Mouse (Mus musculus) layer of hippocampus, adult 18-20 months (tissue): ENCODE data around the gene Adra1b. TPM values are rescaled to one million over a fixed set of nuclear protein-coding genes. Genes with fewer than 3 reads are reported as not detected.

Source experiments
- DNase-seq, 2 experiments: peaks; one replicate each; pipeline ENCODE4 v3.0.0; 2022; ENCODE audit warnings: low spot score in 2 of 2
- total RNA-seq, 2 experiments: library from RNA; stranded (reverse); gene quantifications; 2 replicates each; pipeline ENCODE4 v1.2.3; 2021

The Adra1b gene
- total RNA-seq, 2 experiments from 2014 or later, result 3.2 to 4.2 TPM

GRCm38 (mm10) chr11:43895323-43895722 lies 5.7 kb downstream of the Adra1b start:
- DNase-seq, result no peak

GRCm38 (mm10) chr11:43892546-43892945 lies 8.5 kb downstream of the Adra1b start:
- no peak for DNase-seq

- no peak for DNase-seq
Observed at GRCm38 (mm10) chr11:43891457-43891856, 9.6 kb downstream of the Adra1b start.

- no peak for DNase-seq
Observed at GRCm38 (mm10) chr11:43889208-43889915, 11.6 kb downstream of the Adra1b start.

GRCm38 (mm10) chr11:43888736-43889135 lies 12.3 kb downstream of the Adra1b start:
- DNase-seq, result no peak

GRCm38 (mm10) chr11:43887597-43887996 lies 13.4 kb downstream of the Adra1b start:
- no peak for DNase-seq

- no peak for DNase-seq
Observed at GRCm38 (mm10) chr11:43884521-43884920, 16.5 kb downstream of the Adra1b start.

- peak; percentile 2 to 31 for DNase-seq
Observed at GRCm38 (mm10) chr11:43883641-43884181, 17.3 kb downstream of the Adra1b start.

- no peak for DNase-seq
Observed at GRCm38 (mm10) chr11:43877211-43877610, 23.8 kb downstream of the Adra1b start.

GRCm38 (mm10) chr11:43867721-43868281 lies 33.2 kb downstream of the Adra1b start:
- DNase-seq, result no peak

GRCm38 (mm10) chr11:43865298-43866165 lies 35.5 kb downstream of the Adra1b start:
- DNase-seq, result no peak

- DNase-seq, result no peak
Observed at GRCm38 (mm10) chr11:43853046-43853445, 48.0 kb downstream of the Adra1b start.

- no peak for DNase-seq
Observed at GRCm38 (mm10) chr11:43848056-43848455, 53.0 kb downstream of the Adra1b start.

- DNase-seq, result no peak
Observed at GRCm38 (mm10) chr11:43841596-43841995, 59.4 kb downstream of the Adra1b start.

- no peak for DNase-seq
Observed at GRCm38 (mm10) chr11:43840491-43840890, 60.5 kb downstream of the Adra1b start.

- DNase-seq, result peak; percentile 44 to 64
Observed at GRCm38 (mm10) chr11:43835880-43836740, 64.9 kb downstream of the Adra1b start.

GRCm38 (mm10) chr11:43835456-43835855 lies 65.6 kb downstream of the Adra1b start:
- no peak for DNase-seq

GRCm38 (mm10) chr11:43834531-43834930 lies 66.5 kb downstream of the Adra1b start:
- DNase-seq, result no peak

- DNase-seq, result peak in 1 of 2 experiments; percentile 5
Observed at GRCm38 (mm10) chr11:43831530-43831929, 69.5 kb downstream of the Adra1b start.

- DNase-seq, result no peak
Observed at GRCm38 (mm10) chr11:43826769-43827168, 74.2 kb downstream of the Adra1b start.

- DNase-seq, result no peak
Observed at GRCm38 (mm10) chr11:43823349-43823748, 77.7 kb downstream of the Adra1b start.
